Mouse (Mus musculus) common myeloid progenitor, adult 5-6 weeks (primary cell): ENCODE measurements around the gene Sgsm3. TPM values are rescaled to one million over a fixed set of nuclear protein-coding genes. Genes with fewer than 3 reads are reported as not detected.

Experiments used
- ATAC-seq: replicated peaks from 2 replicates; pipeline ENCODE4 v1.8.0; 2016; ENCODE audit warnings: low read depth, mild to moderate bottlenecking, moderate TSS enrichment, inconsistent platforms; ENCODE audit not compliant: poor library complexity, severe bottlenecking
- total RNA-seq: library from RNA; stranded (forward); fragments of 200-1000, 187-1606 nt; gene quantifications from 2 replicates; pipeline ENCODE4 v1.2.3, GENCODE M21; 2017

The Sgsm3 gene
- total RNA-seq, 1 experiment from 2014 or later = 30.6 TPM

GRCm38 (mm10) chr15:81052491-81052890 lies 74.9 kb downstream of the Sgsm3 start:
- no peak for ATAC-seq

- ATAC-seq = no peak
Observed at GRCm38 (mm10) chr15:81055488-81055887, 77.9 kb downstream of the Sgsm3 start.

GRCm38 (mm10) chr15:81057736-81058135 lies 80.2 kb downstream of the Sgsm3 start:
- no peak for ATAC-seq

GRCm38 (mm10) chr15:81060975-81061374 lies 83.4 kb downstream of the Sgsm3 start:
- no peak for ATAC-seq

Other genes with a start within 250 kb of the Sgsm3 start
- gene Adsl, start 29.3 kb upstream of the Sgsm3 start, total RNA-seq = 200 and 219 TPM in 2 replicates
- gene Mrtfa, start 213.0 kb downstream of the Sgsm3 start, total RNA-seq = 10.5 and 13.8 TPM in 2 replicates